Mouse (Mus musculus) embryonic fibroblast, embryonic 13.5 days (primary cell): Measurements from ENCODE around the gene Cldnd2. TPM values are rescaled to one million over a fixed set of nuclear protein-coding genes. Genes with fewer than 3 reads are reported as not detected.
A peak's percentile ranks its signal among the peaks of the same experiment; 100 is the strongest.

Experiments
- H3K27ac ChIP-seq: 2 replicates; pipeline ENCODE4 v1.5.1; 2012; ENCODE audit warnings: low read length, control low read depth, inconsistent platforms; ENCODE audit not compliant: insufficient read depth
- H3K4me1 ChIP-seq: 2 replicates; pipeline ENCODE4 v1.6.1; 2011; ENCODE audit warnings: low read length; ENCODE audit not compliant: control insufficient read depth, insufficient read depth
- H3K4me3 ChIP-seq: 2 replicates; pipeline ENCODE4 v1.5.1; 2011; ENCODE audit warnings: mild to moderate bottlenecking, control low read depth, low read length; ENCODE audit not compliant: insufficient read depth
- CTCF ChIP-seq: IDR thresholded peaks from 2 replicates; pipeline ENCODE4 v1.5.1; 2011; ENCODE audit warnings: mild to moderate bottlenecking, control low read depth, low read length, moderate library complexity, borderline replicate concordance; ENCODE audit not compliant: insufficient read depth
- POLR2A ChIP-seq: IDR thresholded peaks from 2 replicates; pipeline ENCODE4 v1.6.1; 2011; ENCODE audit warnings: low read depth, mild to moderate bottlenecking, control low read depth, low read length, moderate library complexity
- polyA plus RNA-seq: library from polyadenylated mRNA; stranded (reverse); fragments of >200 nt; gene quantifications from 2 replicates; pipeline ENCODE4 v1.2.4, GENCODE M21; 2011; ENCODE audit warnings: low read depth; ENCODE audit not compliant: missing spikeins, insufficient read length

The Cldnd2 gene
- polyA plus RNA-seq, 1 experiment = not detected

GRCm38 (mm10) chr7:43423991-43424625 is 16.5 kb upstream of the Cldnd2 start:
- Histone ChIP-seq H3K4me1 (no peaks in the 10 kb centered on the region), H3K27ac (no peak overlapping the region), H3K4me3 (no peak overlapping the region)
- TF ChIP-seq CTCF (no peak), POLR2A (no peak)

GRCm38 (mm10) chr7:43427406-43427805 is 13.2 kb upstream of the Cldnd2 start, which contains the start of gene Lim2:
Gene Lim2 (plus strand): TSS chr7:43427670.
- TF ChIP-seq POLR2A = no peak
- TF ChIP-seq CTCF = no peak
- Histone ChIP-seq H3K4me3 (no peak within 1 kb of the TSS), H3K27ac (no peak within 1 kb of the TSS), H3K4me1 (no peaks in the 10 kb centered on the region)

GRCm38 (mm10) chr7:43429500-43429899 is 11.1 kb upstream of the Cldnd2 start:
- Histone ChIP-seq H3K27ac (no peak overlapping the region), H3K4me3 (no peak overlapping the region), H3K4me1 (no peaks in the 10 kb centered on the region; the same call in 1 of the 2 replicates)
- no peak for TF ChIP-seq CTCF
- TF ChIP-seq POLR2A = no peak

- TF ChIP-seq POLR2A (no peak), CTCF (no peak)
- Histone ChIP-seq H3K27ac (no peak overlapping the region), H3K4me1 (no peaks in the 10 kb centered on the region; the same call in 1 of the 2 replicates), H3K4me3 (no peak overlapping the region)
Measured at GRCm38 (mm10) chr7:43432891-43433290, 7.7 kb upstream of the Cldnd2 start.

- Histone ChIP-seq H3K4me3 (no peak overlapping the region), H3K27ac (no peak overlapping the region), H3K4me1 (no peaks in the 10 kb centered on the region; the same call in 1 of the 2 replicates)
- TF ChIP-seq CTCF (no peak), POLR2A (no peak)
Measured at GRCm38 (mm10) chr7:43434676-43435075, 5.9 kb upstream of the Cldnd2 start.

GRCm38 (mm10) chr7:43436341-43437255 is 4.0 kb upstream of the Cldnd2 start, which contains the start of gene Nkg7:
Gene Nkg7 (plus strand): TSS chr7:43437073.
- H3K4me3 ChIP-seq = no peak within 1 kb of the TSS
- no peaks in the 10 kb centered on the region; the same call in 1 of the 2 replicates for H3K4me1 ChIP-seq
- TF ChIP-seq CTCF (no peak), POLR2A (no peak)
- H3K27ac ChIP-seq = no peak within 1 kb of the TSS

- TF ChIP-seq CTCF (no peak), POLR2A (no peak)
- H3K4me3 ChIP-seq = no peak overlapping the region
- H3K4me1 ChIP-seq = peaks cover 2% of the 10 kb centered on the region; the same call in 1 of the 2 replicates
- H3K27ac ChIP-seq = no peak overlapping the region
Measured at GRCm38 (mm10) chr7:43438611-43439010, 2.0 kb upstream of the Cldnd2 start.

- Histone ChIP-seq H3K27ac (no peak overlapping the region), H3K4me3 (no peak overlapping the region), H3K4me1 (0 out of 2 replicates have a peak, but pooled peaks cover 2% of the 10 kb centered on the region)
- TF ChIP-seq CTCF (no peak), POLR2A (no peak)
Measured at GRCm38 (mm10) chr7:43441071-43441470, 489 bp downstream of the Cldnd2 start.

GRCm38 (mm10) chr7:43442684-43443083 is 2.1 kb downstream of the Cldnd2 start:
- peak overlapping the region; percentile 95 for H3K27ac ChIP-seq
- no peak for TF ChIP-seq POLR2A
- no peak for TF ChIP-seq CTCF
- H3K4me3 ChIP-seq = peak overlapping the region; percentile 50

More at GRCm38 (mm10) chr7:43442684-43443083, 2.1 kb downstream of the Cldnd2 start:
- H3K4me1 ChIP-seq = 0 out of 2 replicates have a peak, but pooled peaks cover 2% of the 10 kb centered on the region
